Mouse (Mus musculus): ENCODE measurements at regions not wholly inside any gene's neighbourhood (a gene's known extent, or its start where the extent isn't known, plus 50 kb on each side); places are given as distances from the start of the nearest gene placed in this dataset.

DNA sequence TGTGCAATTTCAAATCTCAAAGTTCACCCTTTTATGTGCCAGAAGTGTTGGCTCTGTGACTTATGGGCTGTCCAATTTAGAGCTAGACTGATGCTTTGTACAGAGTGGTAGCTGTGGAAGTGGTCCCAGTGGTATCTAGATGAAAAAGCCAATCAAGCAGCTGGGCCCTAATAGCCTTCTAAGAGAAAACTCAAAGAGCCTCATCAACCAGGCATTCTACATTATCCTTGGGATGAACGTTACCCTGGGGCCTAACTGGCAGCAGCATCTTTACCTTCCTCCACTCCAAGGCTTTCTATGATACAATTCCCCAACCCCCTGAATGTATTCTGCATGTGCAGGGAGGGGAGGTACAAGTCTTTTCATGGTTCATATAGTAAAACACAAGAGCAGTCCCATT, 140.4 kb downstream of the Gm11146 start:
- TF ChIP-seq POLR2A (IDR thresholded peaks at IDR 0.05; ENCODE audit: borderline replicate concordance, insufficient read depth, low read length) = no peak
- no peak for TF ChIP-seq CTCF (IDR thresholded peaks at IDR 0.05; ENCODE audit: borderline replicate concordance, insufficient read depth, low read depth, low read length)
